Mouse (Mus musculus): ENCODE results near the gene F9. TPM values are rescaled to one million over a fixed set of nuclear protein-coding genes. Genes with fewer than 3 reads are reported as not detected.
"Not testable (repeated sequence)": the region's sequence is repeated elsewhere in the genome, so short reads cannot be mapped to it uniquely, and the experiment has no call there.

Gene F9
- total RNA-seq (2015) (not detected in 2 replicates), total RNA-seq (2017) (0.04 TPM in 1 of 2 replicates, not detected in the other)

DNA sequence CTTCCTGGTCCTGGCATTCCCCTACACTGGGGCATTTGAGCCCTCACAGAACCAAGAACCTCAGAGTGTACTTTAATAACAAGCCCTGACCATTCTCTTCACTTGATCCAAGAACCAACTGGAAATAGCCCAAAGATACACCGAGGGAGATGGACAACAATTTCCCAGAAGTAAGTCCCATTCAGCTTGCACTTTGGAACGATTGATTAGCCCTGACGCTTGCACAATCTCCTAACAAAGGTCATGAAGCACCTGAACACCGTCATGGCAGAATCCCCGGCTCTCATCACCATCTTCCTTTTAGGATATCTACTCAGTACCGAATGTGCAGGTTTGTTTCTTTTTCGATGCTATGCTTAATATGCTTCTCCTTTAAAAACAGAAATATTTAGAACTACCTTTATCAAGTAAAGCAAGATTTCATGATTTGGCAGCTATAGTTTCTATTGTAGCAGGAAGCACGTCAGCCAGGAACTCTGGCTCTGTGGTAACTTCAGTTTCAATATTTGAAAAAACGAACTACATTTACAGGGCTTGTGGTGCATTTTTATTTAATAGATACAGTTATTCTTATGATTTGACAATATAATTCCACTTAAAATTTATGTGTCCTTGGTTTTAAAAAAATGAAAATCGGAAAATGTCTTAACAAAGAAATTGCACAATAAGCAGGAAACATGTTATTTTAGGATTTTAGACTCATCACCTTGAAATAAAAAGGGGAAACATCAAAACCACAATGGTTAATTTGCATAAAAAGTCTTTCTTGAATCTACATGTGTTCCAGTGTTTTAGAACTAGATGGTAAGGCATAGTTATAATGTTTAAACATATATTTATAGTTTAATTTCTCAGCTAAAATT, at the start of gene F9:
Gene F9, plus strand, starts transcription at position 244 of the 863 bp plus-strand sequence.
- peak; percentile 58 for ATAC-seq (ENCODE audit: poor library complexity, severe bottlenecking)

GRCm38 (mm10) chrX:59969767-59970166, 29.5 kb upstream of the F9 start:
- ATAC-seq (ENCODE audit: poor library complexity, severe bottlenecking) = not testable (repeated sequence)

- peak; percentile 6; the same call in 1 of the 2 replicates for ATAC-seq (ENCODE audit: poor library complexity, severe bottlenecking)
These were observed 800 bp downstream of the F9 start for GRCm38 (mm10) chrX:60000084-60000443.

DNA sequence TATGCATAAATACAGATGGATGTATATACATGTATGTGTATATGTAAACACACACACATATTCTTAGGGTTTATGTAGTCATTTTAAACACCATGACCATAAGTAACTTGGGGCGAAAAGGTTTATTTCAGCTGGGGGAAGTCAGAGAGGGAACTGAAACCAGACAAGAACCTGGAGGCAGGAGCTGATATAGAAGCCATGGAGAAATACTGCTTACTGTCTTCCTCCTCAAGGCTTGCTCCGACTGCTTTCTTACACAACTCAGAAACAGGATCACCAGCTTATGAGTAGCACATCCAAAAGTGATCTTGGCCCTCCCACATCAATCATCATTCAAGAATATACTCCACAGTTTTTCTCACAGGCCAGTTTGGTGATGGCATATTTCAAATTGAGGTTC, 2.2 kb downstream of the F9 start:
- peak; percentile 96 for ATAC-seq (ENCODE audit: poor library complexity, severe bottlenecking)

DNA sequence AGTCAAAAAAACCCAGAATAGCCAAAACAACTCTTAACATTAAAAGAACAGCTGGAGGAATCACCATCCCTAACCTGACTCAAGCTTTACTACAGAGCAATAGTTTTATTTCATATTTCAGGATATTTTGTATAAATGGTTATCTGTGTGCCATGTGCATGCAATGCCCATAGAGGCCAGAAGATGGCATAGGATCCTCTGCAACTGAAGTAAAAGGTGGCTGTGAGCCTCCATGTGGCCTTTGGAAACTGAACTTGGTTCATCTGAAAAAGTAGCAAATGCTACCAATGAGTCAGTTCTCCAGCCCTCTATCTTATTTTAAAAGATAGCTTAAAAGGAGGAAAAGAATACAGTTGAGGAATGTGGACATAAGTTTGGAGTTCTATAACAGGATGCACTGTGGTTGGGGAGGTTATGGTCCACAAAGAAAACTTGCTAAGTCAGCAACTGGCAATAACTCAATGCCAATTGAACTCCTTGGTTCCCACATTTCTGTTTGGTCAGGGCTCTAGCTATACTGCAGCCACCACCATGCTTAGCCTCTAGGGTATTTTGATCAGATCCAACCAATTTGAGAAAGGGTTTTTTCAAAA, 13.9 kb downstream of the F9 start:
- ATAC-seq (ENCODE audit: poor library complexity, severe bottlenecking) = peak; percentile 77

DNA sequence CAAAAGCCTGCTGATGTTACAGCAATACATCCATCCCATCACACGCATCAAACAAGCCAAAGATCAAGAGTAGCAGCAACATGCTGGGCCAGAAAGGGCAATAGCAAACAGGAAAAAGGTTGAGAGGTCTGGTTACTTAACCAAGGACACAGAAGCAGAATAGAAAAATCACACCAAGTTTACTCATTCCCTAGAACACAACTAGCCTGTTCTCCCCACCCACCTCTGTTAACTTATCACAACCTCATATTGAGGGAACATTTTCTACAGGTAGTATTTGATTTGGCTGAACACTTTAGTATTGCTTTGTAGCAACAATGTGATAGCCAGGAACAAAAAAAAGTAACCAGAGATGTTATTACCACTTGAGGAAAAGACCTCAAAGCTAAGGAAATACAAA, 15.3 kb downstream of the F9 start:
- ATAC-seq (ENCODE audit: poor library complexity, severe bottlenecking) = no peak

DNA sequence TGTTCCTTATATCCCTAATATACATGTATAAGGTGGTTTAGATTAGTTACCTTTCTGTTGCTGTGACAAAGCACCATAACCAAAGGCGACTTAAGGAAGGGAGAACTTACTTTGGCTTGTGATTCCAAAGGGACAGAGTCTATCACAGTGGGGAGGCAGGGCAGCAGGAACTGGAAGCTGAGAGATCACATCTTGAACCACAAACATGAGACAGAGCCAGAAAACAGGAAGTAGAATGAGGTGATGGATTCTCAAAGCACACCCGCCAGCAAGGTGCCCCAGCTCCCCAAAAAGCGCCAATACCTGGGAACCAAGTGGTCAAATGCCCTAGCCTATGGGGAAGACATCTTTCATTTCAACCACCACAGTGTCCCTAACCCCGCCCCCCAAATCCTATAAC, 21.7 kb downstream of the F9 start:
- ATAC-seq (ENCODE audit: poor library complexity, severe bottlenecking) = peak; percentile 77

GRCm38 (mm10) chrX:60021595-60021994, 22.3 kb downstream of the F9 start:
- peak; percentile 93 for ATAC-seq (ENCODE audit: poor library complexity, severe bottlenecking)

DNA sequence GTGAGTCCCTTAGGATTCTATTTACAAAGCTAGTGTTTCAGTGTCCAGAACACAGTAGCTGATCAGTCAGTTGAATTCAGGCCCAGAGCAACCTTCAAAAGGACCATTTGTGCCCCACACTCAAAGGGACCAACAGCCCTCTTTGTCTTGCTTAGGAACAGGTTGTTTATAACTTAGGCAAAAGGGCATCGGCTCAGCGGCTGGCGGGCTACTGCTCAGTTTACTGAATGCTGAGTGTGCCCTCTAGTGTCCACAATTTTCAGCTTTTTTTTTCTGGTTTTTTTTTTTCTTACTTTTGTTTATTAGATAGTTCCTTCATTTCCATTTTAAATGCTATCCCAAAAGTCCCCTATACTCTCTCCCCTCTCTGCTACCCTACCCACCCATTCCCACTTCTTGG, 27.4 kb downstream of the F9 start:
- peak; percentile 66 for ATAC-seq (ENCODE audit: poor library complexity, severe bottlenecking)

GRCm38 (mm10) chrX:60054745-60055144, 55.5 kb downstream of the F9 start:
- ATAC-seq (ENCODE audit: poor library complexity, severe bottlenecking) = no peak

DNA sequence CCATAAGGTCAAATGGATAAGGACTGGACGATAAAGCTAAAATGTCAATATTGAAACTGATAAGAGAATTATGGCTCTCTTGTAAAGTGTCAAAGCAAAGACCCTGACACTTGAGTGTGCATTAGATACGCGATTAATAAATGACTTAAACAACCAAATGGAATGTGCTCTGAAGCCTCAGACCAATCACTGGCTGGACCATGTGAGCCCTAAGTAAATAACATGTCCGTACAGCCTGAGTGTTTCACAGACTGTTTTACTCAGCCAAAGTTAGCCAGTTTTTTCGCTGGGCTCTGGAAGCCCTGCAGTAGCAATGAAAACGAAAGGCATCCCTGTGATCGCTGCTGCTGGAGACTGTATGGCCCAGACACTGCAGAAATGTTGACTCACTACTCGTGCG, 55.9 kb downstream of the F9 start:
- no peak for ATAC-seq (ENCODE audit: poor library complexity, severe bottlenecking)

GRCm38 (mm10) chrX:60075359-60075758, 76.1 kb downstream of the F9 start:
- ATAC-seq (ENCODE audit: poor library complexity, severe bottlenecking) = no peak

Other genes starting within 250 kb of the F9 start
- not detected in 2 replicates for gene Mcf2, start 179.6 kb downstream of the F9 start, total RNA-seq (2015)
- not detected in 2 replicates for gene Mcf2, start 179.6 kb downstream of the F9 start, total RNA-seq (2017)